Mouse (Mus musculus) stomach, postnatal 0 days (tissue): ENCODE measurements at regions not wholly inside any gene's neighbourhood (a gene's known extent, or its start where the extent isn't known, plus 50 kb on each side); places are given as distances from the start of the nearest gene placed in this dataset.

Experiments
- CTCF ChIP-seq: IDR thresholded peaks from 2 replicates; pipeline ENCODE4 v1.5.1; 2016; ENCODE audit warnings: antibody characterized with exemption, low read depth, mild to moderate bottlenecking, moderate library complexity
- EP300 ChIP-seq: optimal IDR thresholded peaks from 2 replicates; pipeline ENCODE3; 2016; ENCODE audit warnings: antibody characterized with exemption

DNA sequence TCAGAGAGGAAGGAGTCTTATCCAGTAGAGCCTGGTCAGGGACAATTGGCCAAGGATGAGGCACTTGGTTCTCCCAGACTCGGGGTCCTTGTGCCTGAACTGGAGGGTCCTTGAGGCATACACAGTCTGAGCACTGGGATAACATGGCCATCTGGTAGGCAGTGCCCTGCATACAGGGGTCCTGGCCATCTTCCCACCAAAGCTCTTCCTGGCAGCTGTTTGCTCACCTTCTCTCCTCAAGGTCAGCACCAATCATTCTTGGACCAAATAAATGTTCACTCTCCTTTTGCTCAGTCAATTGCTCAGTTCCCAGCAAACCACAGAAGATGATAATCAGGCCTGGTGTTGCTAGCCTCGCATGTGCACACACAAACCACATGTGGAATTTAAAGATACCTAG lies 242.6 kb upstream of the Shh start:
- TF ChIP-seq CTCF = no peak
- TF ChIP-seq EP300 = no peak
